Mouse (Mus musculus) hindbrain, postnatal 0 days (tissue): ENCODE measurements at regions not wholly inside any gene's neighbourhood (a gene's known extent, or its start where the extent isn't known, plus 50 kb on each side); places are given as distances from the start of the nearest gene placed in this dataset.

ENCODE experiments used
- ATAC-seq: fragments of 200-750 bp; cut with Nextera tagmentation; 2 replicates; pipeline ENCODE4 v1.8.0; 2017; ENCODE audit warnings: mild to moderate bottlenecking, moderate TSS enrichment, moderate library complexity
- DNase-seq: peaks from one replicate; pipeline ENCODE4 v3.0.0-alpha.2; 2015; ENCODE audit warnings: low spot score
- H3K27ac ChIP-seq: fragments of 300-500 bp; sonication (generic); 2 replicates; pipeline ENCODE4 v1.5.1; 2014; ENCODE audit warnings: mild to moderate bottlenecking
- H3K27me3 ChIP-seq: fragments of 300-500 bp; sonication (generic); 2 replicates; pipeline ENCODE4 v1.6.1; 2014; ENCODE audit warnings: low read length, mixed read lengths; ENCODE audit not compliant: insufficient read depth
- H3K36me3 ChIP-seq: fragments of 300-500 bp; sonication (generic); 2 replicates; pipeline ENCODE4 v1.6.1; 2014; ENCODE audit warnings: low read length, mixed read lengths; ENCODE audit not compliant: insufficient read depth
- H3K4me1 ChIP-seq: fragments of 300-500 bp; sonication (generic); 2 replicates; pipeline ENCODE4 v1.6.1; 2014; ENCODE audit warnings: antibody characterized with exemption, low read length, mixed read lengths; ENCODE audit not compliant: insufficient read depth
- H3K4me2 ChIP-seq: fragments of 300-500 bp; sonication (generic); 2 replicates; pipeline ENCODE4 v1.6.1; 2014; ENCODE audit warnings: low read depth, mild to moderate bottlenecking, low read length, moderate library complexity, mixed read lengths
- H3K4me3 ChIP-seq: fragments of 300-500 bp; sonication (generic); 2 replicates; pipeline ENCODE4 v1.5.1; 2014; ENCODE audit warnings: low read length
- H3K9ac ChIP-seq: fragments of 300-500 bp; sonication (generic); replicated peaks from 2 replicates; pipeline ENCODE4 v1.6.1; 2014; ENCODE audit warnings: mild to moderate bottlenecking, low read length, moderate library complexity, mixed read lengths
- H3K9me3 ChIP-seq: fragments of 300-500 bp; sonication (generic); 2 replicates; pipeline ENCODE4 v1.6.1; 2016; ENCODE audit warnings: low read length, mixed read lengths
- CTCF ChIP-seq: IDR thresholded peaks from 2 replicates; pipeline ENCODE4 v1.5.1; 2016; ENCODE audit warnings: antibody characterized with exemption, control low read depth, low read depth
- WGBS: fragments of 180-500 bp; shearing (Covaris S2); extraction: QIAGEN DNeasy Blood & Tissue Kit; methylation state at CpG from one replicate; pipeline ENCODE4 v1.1.7; 2014; 5-methylcytosine and 5-hydroxymethylcytosine counted together

DNA sequence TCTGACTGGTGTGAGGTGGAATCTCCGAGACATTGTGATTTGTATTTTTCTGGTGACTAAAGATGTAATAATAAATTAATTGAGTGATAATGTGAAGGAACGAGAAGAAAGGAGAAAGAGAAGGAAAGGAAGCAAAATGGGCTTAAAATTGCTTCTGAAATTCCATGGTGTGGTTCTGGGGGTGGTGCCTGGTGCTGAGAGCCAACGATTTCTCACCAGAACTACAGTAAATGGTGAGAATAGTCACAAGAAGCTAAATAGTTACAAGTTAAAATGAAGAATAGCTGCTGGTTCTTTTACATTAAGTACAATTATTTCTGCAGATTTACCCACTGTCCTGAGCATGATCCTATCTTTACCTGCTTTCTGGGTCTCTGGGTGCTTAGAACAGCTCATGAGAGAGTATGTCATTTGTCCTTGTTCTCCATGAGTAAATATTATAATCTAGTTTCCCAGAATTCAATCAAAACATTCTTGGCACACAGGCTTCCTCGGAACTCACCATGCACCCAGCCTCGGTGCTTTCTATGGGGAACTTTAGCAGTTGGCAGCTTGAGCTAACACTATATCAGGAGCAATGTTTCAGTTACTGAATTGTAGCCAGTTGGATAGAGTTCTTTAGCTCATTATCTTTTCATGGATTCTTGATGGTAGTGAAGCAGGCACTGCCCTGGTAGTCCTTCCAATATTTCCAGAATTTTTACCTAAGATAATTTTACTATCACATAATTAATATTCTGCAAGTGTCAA is 1198.6 kb downstream of the Epha7 start:
- no peaks in the 10 kb centered on the region for H3K4me1 ChIP-seq
- DNase-seq (no peak), ATAC-seq (no peak)
- no peak overlapping the region for H3K27ac ChIP-seq
- whole genome bisulfite sequencing: 73% methylated on average over 5 of the region's 5 CpGs
- no peak overlapping the region for H3K4me2 ChIP-seq
- no peaks in the 10 kb centered on the region for H3K9me3 ChIP-seq
- H3K36me3 ChIP-seq: no peaks in the 10 kb centered on the region
- no peaks in the 10 kb centered on the region for H3K27me3 ChIP-seq
- H3K9ac ChIP-seq: no peak overlapping the region
- no peak for TF ChIP-seq CTCF
- H3K4me3 ChIP-seq: no peak overlapping the region

DNA sequence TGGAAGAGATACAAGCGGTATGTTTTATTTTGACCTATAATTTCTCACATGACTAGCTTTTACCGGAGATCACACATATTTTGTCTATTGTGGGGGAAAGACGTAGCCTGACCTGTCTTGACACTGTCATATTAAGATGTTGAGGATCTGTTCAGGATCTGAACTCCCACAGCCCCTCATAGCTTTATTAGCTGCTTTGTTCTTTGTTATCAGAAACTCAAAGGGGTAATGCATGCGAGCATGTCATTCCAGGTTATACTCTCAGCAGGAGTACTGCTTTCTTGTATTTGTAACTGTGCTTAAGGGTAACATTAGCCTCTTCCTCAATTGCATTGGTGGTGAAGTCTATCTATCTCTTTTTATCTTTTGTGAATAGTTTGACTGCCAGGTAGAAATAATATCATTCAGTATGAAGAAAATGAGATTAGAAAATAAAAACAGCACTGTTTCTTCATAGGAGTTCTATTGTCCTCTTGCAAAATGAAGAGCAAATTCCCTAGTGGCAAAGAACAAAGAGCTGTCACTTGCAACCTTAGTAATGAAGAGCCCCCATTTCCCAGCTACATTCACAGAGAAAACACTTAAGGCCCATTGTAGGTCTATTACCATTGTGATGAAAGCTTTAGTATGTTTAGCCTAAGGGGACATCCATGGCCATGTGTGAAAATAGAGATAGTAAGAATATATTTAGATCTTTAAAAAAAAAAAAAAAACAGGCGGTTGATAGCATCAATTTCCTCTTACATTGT is 1226.7 kb downstream of the Epha7 start:
- Histone ChIP-seq H3K36me3 (no peaks in the 10 kb centered on the region), H3K27me3 (no peaks in the 10 kb centered on the region), H3K4me2 (no peak overlapping the region), H3K4me1 (no peaks in the 10 kb centered on the region), H3K9ac (no peak overlapping the region), H3K9me3 (no peaks in the 10 kb centered on the region), H3K27ac (no peak overlapping the region), H3K4me3 (no peak overlapping the region)
- TF ChIP-seq CTCF: no peak
- WGBS: 51% methylated on average over 5 of the region's 5 CpGs
- ATAC-seq: no peak
- no peak for DNase-seq

DNA sequence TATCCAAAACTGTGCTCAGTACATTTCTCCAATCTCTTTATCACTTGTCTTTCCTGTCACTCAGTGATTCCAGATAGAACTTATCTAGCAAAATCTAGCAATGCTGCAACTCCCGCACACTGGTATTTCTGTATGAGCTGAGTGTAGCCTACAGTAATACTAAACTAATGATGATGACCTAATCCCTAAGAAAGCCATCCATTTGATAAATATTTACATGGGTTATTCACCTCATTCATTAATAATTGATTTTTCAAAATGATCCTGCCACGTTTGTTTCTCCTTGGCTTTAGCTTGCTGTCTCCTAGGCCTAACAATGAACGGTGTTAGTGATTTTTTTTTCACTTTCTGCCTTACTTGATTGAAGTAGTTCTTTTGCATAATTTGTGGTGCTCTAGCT is 1252.1 kb downstream of the Epha7 start:
- no peaks in the 10 kb centered on the region for H3K36me3 ChIP-seq
- H3K27me3 ChIP-seq: no peaks in the 10 kb centered on the region
- H3K4me2 ChIP-seq: no peak overlapping the region
- no peak for ATAC-seq
- no peak overlapping the region for H3K27ac ChIP-seq
- no peaks in the 10 kb centered on the region for H3K9me3 ChIP-seq
- no peak overlapping the region for H3K4me3 ChIP-seq
- DNase-seq: no peak
- H3K4me1 ChIP-seq: no peaks in the 10 kb centered on the region
- no peak overlapping the region for H3K9ac ChIP-seq
- 82% methylated on average over 3 of the region's 3 CpGs for WGBS
- TF ChIP-seq CTCF: no peak

DNA sequence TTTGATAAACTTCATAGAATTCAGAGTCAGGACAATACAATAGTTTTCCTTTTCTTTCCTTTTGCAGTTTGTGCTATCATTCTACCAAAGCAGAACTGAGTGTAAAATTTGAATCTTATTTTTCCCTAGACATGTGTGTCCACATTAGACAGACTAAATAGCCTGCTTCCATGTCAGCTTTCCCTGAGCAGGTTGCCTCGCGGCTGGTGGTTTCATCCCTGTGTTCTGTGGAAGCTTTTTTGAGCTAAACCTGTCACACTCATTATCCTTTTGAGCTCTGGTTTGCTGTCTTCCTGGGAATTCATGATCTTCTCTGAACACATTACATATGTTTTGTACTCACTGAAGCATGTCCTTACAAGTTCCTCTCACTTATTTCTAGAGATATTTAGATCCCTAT is 1286.2 kb downstream of the Epha7 start:
- ATAC-seq: no peak
- 71% methylated on average over 2 of the region's 2 CpGs for WGBS

DNA sequence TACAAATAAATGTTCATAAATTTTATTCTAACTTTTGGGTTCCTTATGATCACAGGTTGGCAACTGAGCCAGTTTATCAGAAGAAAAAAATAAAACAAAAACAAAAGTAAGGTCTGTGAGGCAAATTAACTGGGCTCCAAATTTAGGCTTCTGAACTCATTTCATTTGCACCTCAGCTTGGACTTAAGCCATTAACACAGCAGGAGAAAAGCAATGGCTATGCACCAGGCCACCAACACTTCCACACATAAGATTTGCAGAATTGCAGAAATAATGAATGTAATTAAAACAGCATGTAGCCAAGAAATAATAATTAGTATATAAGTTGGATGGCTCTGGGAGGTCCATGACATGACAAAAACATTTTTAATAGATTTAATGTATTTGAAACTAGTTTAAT is 1320.1 kb downstream of the Epha7 start:
- DNase-seq (peak; percentile 58), ATAC-seq (no peak)
- Histone ChIP-seq H3K27me3 (no peaks in the 10 kb centered on the region), H3K4me3 (no peak overlapping the region), H3K4me2 (no peak overlapping the region), H3K9ac (no peak overlapping the region), H3K36me3 (no peaks in the 10 kb centered on the region), H3K9me3 (no peaks in the 10 kb centered on the region), H3K4me1 (no peaks in the 10 kb centered on the region), H3K27ac (no peak overlapping the region)
- TF ChIP-seq CTCF: no peak

More for the DNA sequence above, 1286.2 kb downstream of the Epha7 start:
- Histone ChIP-seq H3K27me3 (no peaks in the 10 kb centered on the region), H3K4me1 (no peaks in the 10 kb centered on the region), H3K4me3 (no peak overlapping the region), H3K27ac (no peak overlapping the region), H3K36me3 (no peaks in the 10 kb centered on the region), H3K4me2 (no peak overlapping the region), H3K9me3 (no peaks in the 10 kb centered on the region), H3K9ac (no peak overlapping the region)
- peak; percentile 35 for DNase-seq
- TF ChIP-seq CTCF: no peak
